Mouse (Mus musculus) megakaryocyte, embryonic 14.5 days (primary cell): ENCODE measurements around the gene Cdc27. TPM values are rescaled to one million over a fixed set of nuclear protein-coding genes. Genes with fewer than 3 reads are reported as not detected.
A peak's percentile ranks its signal among the peaks of the same experiment; 100 is the strongest.
"Not testable (repeated sequence)": the region's sequence is repeated elsewhere in the genome, so short reads cannot be mapped to it uniquely, and the experiment has no call there.

Experiments used
- H3K27me3 ChIP-seq: replicated peaks from 2 replicates; pipeline ENCODE3; 2012; ENCODE audit warnings: inconsistent platforms
- H3K36me3 ChIP-seq: replicated peaks from 2 replicates; pipeline ENCODE3; 2012; ENCODE audit warnings: low read length, inconsistent platforms, mixed read lengths
- H3K4me1 ChIP-seq: 2 replicates; pipeline ENCODE4 v1.6.1; 2012; ENCODE audit warnings: inconsistent platforms
- H3K4me3 ChIP-seq: replicated peaks from 2 replicates; pipeline ENCODE3; 2012; ENCODE audit warnings: moderate library complexity, mild to moderate bottlenecking, inconsistent platforms
- H3K9me3 ChIP-seq: 2 replicates; pipeline ENCODE4 v1.6.1; 2012; ENCODE audit warnings: inconsistent platforms
- FLI1 ChIP-seq: IDR thresholded peaks from 2 replicates; pipeline ENCODE4 v1.6.1; 2012; ENCODE audit warnings: low read length, inconsistent platforms, mixed read lengths
- GATA1 ChIP-seq: IDR thresholded peaks from 3 replicates; pipeline ENCODE4 v1.6.1; 2012; ENCODE audit warnings: mixed read lengths, low read length, inconsistent platforms, borderline replicate concordance
- polyA plus RNA-seq: library from polyadenylated mRNA; stranded (reverse); fragments of >175 nt; gene quantifications from 2 replicates; pipeline ENCODE4 v1.2.3, GENCODE M21; 2012; ENCODE audit warnings: low replicate concordance; ENCODE audit not compliant: insufficient read depth

Cdc27 gene
- polyA plus RNA-seq, 1 experiment = 2.5 TPM

DNA sequence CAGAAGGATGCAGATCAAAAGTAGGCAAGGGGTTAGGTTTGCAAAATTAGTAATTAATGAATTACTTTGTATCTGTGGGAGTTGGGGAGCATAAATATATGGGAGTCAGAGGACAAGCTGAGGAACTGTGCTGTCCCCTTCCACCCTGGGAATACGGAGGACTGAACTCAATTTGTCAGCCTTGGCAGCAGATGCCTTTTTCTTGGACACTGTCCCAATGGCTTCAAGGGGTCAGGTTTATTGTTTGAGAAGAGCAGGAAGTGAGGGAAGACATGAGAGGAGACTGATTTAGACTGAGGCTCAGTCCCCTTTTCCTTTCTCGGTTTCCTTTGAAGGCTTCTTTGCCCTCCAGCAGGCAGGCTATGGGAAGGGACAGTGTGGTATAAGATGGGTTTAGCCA, 22.1 kb upstream of the Cdc27 start:
- H3K9me3 ChIP-seq = peaks cover 10% of the 10 kb centered on the region
- peaks cover 3% of the 10 kb centered on the region for H3K36me3 ChIP-seq
- peaks cover 33% of the 10 kb centered on the region for H3K27me3 ChIP-seq
- no peak overlapping the region for H3K4me3 ChIP-seq
- no peak for TF ChIP-seq GATA1
- peaks cover 40% of the 10 kb centered on the region for H3K4me1 ChIP-seq

DNA sequence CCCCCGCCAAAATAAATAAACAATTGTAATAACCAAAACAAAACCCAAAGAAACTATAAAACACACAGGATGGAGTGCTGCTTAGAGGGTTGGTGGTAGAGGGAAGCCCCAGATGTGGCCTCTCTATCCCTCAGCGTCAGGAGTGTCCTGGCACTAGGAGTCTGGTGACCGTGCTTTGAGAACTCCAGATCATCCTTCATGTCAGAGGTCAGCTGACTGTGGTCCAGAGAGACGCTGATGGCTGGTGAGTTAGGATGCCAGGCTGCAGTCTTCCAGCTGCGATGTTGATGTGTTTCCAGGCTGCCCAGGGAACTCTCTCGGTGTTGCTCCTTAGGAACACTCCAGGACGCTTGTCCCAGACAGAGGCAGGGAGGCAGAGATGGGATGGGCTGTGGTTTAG, 21.7 kb upstream of the Cdc27 start:
- H3K9me3 ChIP-seq = peaks cover 10% of the 10 kb centered on the region
- TF ChIP-seq GATA1 (no peak), FLI1 (no peak)
- H3K4me1 ChIP-seq = peaks cover 35% of the 10 kb centered on the region
- H3K4me3 ChIP-seq = peak overlapping the region; percentile 38
- peaks cover 3% of the 10 kb centered on the region for H3K36me3 ChIP-seq
- peaks cover 33% of the 10 kb centered on the region for H3K27me3 ChIP-seq

DNA sequence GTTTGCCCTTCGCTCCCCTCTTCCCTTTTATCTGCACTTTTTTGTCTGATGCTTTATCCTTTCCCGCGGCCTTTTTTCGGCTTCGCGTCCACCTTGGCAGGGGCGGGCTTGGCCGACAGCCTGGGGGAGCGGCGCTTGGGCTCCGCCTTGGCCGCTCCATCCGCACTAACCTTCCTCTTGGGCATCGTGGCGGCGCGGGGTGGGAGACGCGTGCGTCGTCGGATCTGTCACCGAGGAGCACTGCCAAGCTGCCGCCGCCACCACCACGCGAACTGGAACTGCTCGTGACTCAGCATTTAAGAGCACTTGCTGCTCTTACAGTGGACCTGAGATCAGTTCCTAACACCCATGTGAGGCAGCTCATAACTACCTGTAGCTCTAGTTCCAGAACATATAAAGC, 21.0 kb upstream of the Cdc27 start:
- Histone ChIP-seq H3K9me3 (peaks cover 10% of the 10 kb centered on the region), H3K4me3 (peak overlapping the region; percentile 88), H3K4me1 (peaks cover 35% of the 10 kb centered on the region), H3K27me3 (peaks cover 32% of the 10 kb centered on the region)
- H3K36me3 ChIP-seq = not testable (repeated sequence)

DNA sequence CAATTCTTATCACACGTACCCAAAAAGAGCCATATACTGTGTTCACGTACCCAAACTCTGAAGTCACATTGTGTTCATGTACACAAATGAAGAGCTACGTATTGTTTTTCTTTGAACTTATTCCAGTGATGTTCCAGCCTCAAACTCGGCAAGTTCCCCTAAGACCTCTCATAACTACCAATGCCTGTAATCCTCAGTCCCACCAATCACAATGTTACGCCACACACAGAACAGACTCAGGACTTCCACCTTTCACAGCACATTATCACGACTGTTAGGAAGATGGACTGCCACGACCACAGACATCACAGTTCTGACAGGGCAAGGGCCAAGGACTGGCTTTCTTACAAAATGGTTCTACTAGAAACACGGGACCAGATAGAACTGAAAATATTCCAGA, 20.1 kb upstream of the Cdc27 start:
- H3K36me3 ChIP-seq, H3K4me3 ChIP-seq: not testable (repeated sequence)
- peaks cover 39% of the 10 kb centered on the region for H3K4me1 ChIP-seq
- H3K9me3 ChIP-seq = peaks cover 10% of the 10 kb centered on the region
- peaks cover 36% of the 10 kb centered on the region for H3K27me3 ChIP-seq

DNA sequence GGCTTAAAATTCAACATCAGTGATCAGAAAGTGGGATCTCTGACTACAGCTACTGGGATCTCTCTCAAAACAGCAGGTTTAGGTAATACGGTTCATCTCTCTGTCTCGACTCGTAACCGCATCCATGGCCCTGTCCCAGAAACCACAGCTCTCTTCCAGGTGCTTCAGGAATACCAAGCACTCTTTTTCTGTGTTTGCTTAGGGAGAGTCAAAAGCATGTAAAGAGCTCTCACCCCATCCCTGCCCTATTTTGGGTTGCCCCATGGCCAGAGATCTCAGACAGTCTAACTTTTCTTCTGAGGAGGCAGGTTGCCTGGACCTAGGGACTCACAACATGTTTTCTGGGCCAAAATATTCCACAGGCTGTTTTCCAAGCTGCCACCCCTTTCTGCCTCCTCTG, 17.9 kb upstream of the Cdc27 start:
- Histone ChIP-seq H3K4me3 (no peak overlapping the region), H3K27me3 (peaks cover 42% of the 10 kb centered on the region), H3K9me3 (peaks cover 10% of the 10 kb centered on the region), H3K4me1 (peaks cover 39% of the 10 kb centered on the region), H3K36me3 (peaks cover 3% of the 10 kb centered on the region)
- TF ChIP-seq GATA1 (no peak), FLI1 (no peak)

DNA sequence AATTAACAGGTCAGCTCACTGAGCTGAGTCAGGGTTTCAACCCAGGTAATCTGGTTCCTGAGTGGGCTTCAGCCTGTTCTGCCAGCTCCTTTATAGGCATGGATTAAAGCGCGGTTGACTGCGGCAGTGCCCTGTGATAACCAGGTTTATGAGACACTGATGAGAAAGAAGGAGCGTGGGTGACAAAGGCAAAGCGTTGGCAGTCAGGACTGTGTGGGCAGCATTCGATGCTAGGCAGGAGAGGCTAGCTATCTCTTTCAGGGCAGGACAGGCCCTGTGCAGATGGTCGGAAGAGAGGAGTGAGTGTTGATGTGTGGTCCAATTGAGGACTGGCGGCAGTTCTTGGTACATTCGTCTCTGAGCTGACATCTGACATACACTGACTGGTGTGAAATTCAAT, 17.3 kb upstream of the Cdc27 start:
- Histone ChIP-seq H3K4me1 (peaks cover 36% of the 10 kb centered on the region), H3K27me3 (peaks cover 38% of the 10 kb centered on the region), H3K36me3 (peaks cover 3% of the 10 kb centered on the region), H3K9me3 (peaks cover 10% of the 10 kb centered on the region), H3K4me3 (no peak overlapping the region)
- no peak for TF ChIP-seq FLI1
- TF ChIP-seq GATA1 = no peak

DNA sequence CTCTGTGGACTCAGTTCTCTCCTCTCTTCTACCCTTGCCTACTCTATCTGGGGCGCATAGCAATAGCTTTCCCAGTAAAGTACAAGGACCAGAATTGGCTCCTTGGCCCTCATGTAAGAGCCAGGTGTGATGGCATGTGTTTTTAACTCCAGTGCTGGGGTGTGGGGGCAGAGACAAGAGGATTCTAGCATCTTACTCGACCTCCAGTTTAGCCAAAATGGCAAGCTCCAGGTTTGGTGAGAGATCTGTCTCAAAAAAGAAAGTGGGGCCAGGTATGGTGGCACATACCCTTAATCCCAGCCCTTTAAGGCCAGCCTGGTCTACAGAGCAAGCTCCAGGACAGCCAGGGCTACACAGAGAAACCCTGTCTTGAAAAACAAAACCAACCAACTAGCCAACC, 16.4 kb upstream of the Cdc27 start:
- H3K4me3 ChIP-seq = no peak overlapping the region
- peaks cover 38% of the 10 kb centered on the region for H3K27me3 ChIP-seq
- peaks cover 26% of the 10 kb centered on the region for H3K4me1 ChIP-seq
- H3K36me3 ChIP-seq = peaks cover 3% of the 10 kb centered on the region
- TF ChIP-seq GATA1 = no peak
- no peak for TF ChIP-seq FLI1
- peaks cover 17% of the 10 kb centered on the region for H3K9me3 ChIP-seq

DNA sequence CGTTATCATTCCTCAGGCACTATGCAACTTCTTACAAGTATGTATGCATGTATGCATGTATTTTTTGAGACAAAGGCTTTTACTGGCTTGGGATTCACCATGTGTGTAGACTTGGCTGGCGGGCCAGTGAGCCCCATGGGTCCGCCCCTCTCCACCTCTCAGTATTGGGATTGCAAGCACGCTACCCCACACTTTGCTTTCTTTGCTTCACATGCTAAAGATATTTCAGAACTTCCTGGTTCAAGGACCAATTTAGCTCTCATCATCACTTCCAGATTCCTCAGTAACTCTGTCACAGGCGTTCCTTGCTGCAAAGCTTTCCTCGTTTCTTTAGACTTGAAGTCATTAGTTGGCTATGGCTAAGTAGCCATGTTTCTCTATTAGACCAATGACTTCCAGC, 15.7 kb upstream of the Cdc27 start:
- Histone ChIP-seq H3K9me3 (peaks cover 17% of the 10 kb centered on the region), H3K27me3 (peaks cover 42% of the 10 kb centered on the region), H3K36me3 (peaks cover 3% of the 10 kb centered on the region), H3K4me3 (no peak overlapping the region), H3K4me1 (peaks cover 21% of the 10 kb centered on the region)
- TF ChIP-seq GATA1 = no peak
- TF ChIP-seq FLI1 = no peak

DNA sequence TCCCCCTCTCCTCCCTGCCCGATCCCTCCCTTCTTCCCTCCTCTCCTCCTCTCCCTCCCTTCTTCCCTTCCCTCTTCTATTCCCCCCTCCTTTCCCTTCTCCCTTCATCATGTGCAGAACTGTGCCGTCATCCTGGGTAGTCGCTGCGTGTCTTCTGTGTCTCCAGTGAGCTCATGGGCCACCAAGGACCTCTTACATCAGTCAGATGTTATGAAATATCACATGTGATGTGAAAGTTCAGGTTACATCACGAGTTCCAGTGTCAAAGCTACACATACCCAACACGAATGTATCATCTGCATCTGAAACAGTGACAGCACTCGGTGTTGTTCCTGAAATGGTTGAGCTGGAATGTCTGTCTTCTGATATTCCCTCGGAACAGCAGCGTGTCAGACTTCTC, 14.8 kb upstream of the Cdc27 start:
- Histone ChIP-seq H3K9me3 (peaks cover 17% of the 10 kb centered on the region), H3K36me3 (peaks cover 3% of the 10 kb centered on the region), H3K4me1 (peaks cover 17% of the 10 kb centered on the region), H3K4me3 (no peak overlapping the region), H3K27me3 (peaks cover 45% of the 10 kb centered on the region)
- no peak for TF ChIP-seq FLI1
- no peak for TF ChIP-seq GATA1

DNA sequence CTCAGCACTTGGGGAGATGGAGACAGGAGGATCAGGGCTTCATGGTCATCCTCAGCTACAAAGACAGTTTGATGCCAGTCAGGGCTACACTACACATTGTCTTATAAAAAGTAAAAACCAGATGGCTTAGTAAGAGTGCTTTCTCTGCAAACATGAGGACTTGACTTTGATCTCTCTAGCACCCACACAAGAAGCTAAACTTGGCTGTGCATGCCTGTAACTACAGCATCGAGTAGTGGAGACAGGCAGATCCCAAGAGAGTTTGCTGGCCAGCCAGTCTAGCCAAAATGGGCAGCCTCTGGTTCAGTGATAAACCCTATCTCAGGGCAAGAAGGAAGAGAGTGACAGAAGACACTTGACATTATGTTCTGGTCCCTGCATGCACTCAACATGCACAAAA, 13.1 kb upstream of the Cdc27 start:
- Histone ChIP-seq H3K36me3 (no peaks in the 10 kb centered on the region), H3K4me1 (peaks cover 20% of the 10 kb centered on the region), H3K4me3 (no peak overlapping the region), H3K9me3 (peaks cover 7% of the 10 kb centered on the region), H3K27me3 (peaks cover 44% of the 10 kb centered on the region)
- TF ChIP-seq GATA1 (no peak), FLI1 (no peak)

DNA sequence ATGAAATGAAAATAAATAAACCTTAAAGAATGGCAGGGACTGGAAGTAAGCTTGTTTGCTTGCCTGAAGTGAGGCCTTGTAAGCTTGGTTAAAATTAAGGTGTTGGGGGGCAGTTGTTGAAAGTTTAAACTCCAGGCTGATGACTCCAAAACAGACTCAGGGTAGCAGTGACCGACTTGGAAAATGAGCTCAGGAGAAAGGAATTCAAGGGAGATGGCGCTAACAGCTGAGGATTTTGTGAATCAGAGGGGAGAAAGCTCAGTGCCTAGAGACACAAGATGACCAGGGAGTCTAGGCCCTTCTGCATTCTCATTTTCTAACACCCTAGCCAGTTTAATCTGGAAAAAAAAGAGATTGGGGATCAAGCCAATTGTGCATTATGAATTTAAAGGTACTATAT, 10.6 kb upstream of the Cdc27 start:
- Histone ChIP-seq H3K27me3 (peaks cover 24% of the 10 kb centered on the region), H3K4me3 (no peak overlapping the region), H3K4me1 (peaks cover 39% of the 10 kb centered on the region), H3K9me3 (peaks cover 7% of the 10 kb centered on the region), H3K36me3 (no peaks in the 10 kb centered on the region)
- no peak for TF ChIP-seq GATA1
- no peak for TF ChIP-seq FLI1
